Mouse (Mus musculus): ENCODE measurements around the gene Fuom. TPM values are rescaled to one million over a fixed set of nuclear protein-coding genes. Genes with fewer than 3 reads are reported as not detected.
A peak's percentile ranks its signal among the peaks of the same experiment; 100 is the strongest.

Fuom gene
- total and polyA plus RNA-seq, 2 experiments from 2014 or later: 47.0 to 47.6 TPM

GRCm38 (mm10) chr7:140116329-140117054, 14.3 kb upstream of the Fuom start, which contains the start of gene Echs1:
Gene Echs1 (minus strand): TSS chr7:140116476.
- WGBS: 5% methylated on average over 24 of the region's 28 CpGs
- Histone ChIP-seq H3K4me2 (ENCODE audit: low read depth, low read length, poor library complexity, severe bottlenecking) (peak within 1 kb of the TSS; percentile 65), H3K36me3 (ENCODE audit: insufficient read depth, low read length) (peaks cover 6% of the 10 kb centered on the region), H3K27ac (ENCODE audit: low read depth, low read length) (peak within 1 kb of the TSS; percentile 86), H3K9me3 (ENCODE audit: low read length) (no peaks in the 10 kb centered on the region), H3K9ac (replicated peaks; ENCODE audit: low read length, poor library complexity, severe bottlenecking) (peak within 1 kb of the TSS; percentile 81), H3K27me3 (ENCODE audit: insufficient read depth, low read length) (no peaks in the 10 kb centered on the region), H3K4me1 (ENCODE audit: insufficient read depth, low read length) (no peaks in the 10 kb centered on the region), H3K4me3 (ENCODE audit: low read depth, low read length) (peak within 1 kb of the TSS; percentile 68)
- DNase-seq (ENCODE audit: low spot score): peak; percentile 87
- TF ChIP-seq CTCF (IDR thresholded peaks at IDR 0.05): no peak
- peak; percentile 93 for ATAC-seq (ENCODE audit: low FRiP score)

GRCm38 (mm10) chr7:140115583-140116328, 13.5 kb upstream of the Fuom start, which contains the start of gene Paox:
Gene Paox (plus strand): TSS chr7:140115799.
- 3% methylated on average over 23 of the region's 23 CpGs for WGBS
- no peaks in the 10 kb centered on the region for H3K4me1 ChIP-seq (ENCODE audit: insufficient read depth, low read length)
- peak; percentile 67 for DNase-seq (ENCODE audit: low spot score)
- H3K9ac ChIP-seq (replicated peaks; ENCODE audit: low read length, poor library complexity, severe bottlenecking): peak within 1 kb of the TSS; percentile 81
- H3K4me2 ChIP-seq (ENCODE audit: low read depth, low read length, poor library complexity, severe bottlenecking): peak within 1 kb of the TSS; percentile 65
- peak within 1 kb of the TSS; percentile 68 for H3K4me3 ChIP-seq (ENCODE audit: low read depth, low read length)
- no peaks in the 10 kb centered on the region for H3K27me3 ChIP-seq (ENCODE audit: insufficient read depth, low read length)
- peak within 1 kb of the TSS; percentile 86 for H3K27ac ChIP-seq (ENCODE audit: low read depth, low read length)
- ATAC-seq (ENCODE audit: low FRiP score): peak; percentile 59
- peak; percentile 26 for TF ChIP-seq CTCF (IDR thresholded peaks at IDR 0.05)
- peaks cover 11% of the 10 kb centered on the region for H3K36me3 ChIP-seq (ENCODE audit: insufficient read depth, low read length)
- H3K9me3 ChIP-seq (ENCODE audit: low read length): no peaks in the 10 kb centered on the region

- no peak overlapping the region for H3K9ac ChIP-seq (replicated peaks; ENCODE audit: low read length, poor library complexity, severe bottlenecking)
- WGBS: 72% methylated on average over 3 of the region's 3 CpGs
- H3K27ac ChIP-seq (ENCODE audit: low read depth, low read length): no peak overlapping the region
- H3K27me3 ChIP-seq (ENCODE audit: insufficient read depth, low read length): no peaks in the 10 kb centered on the region
- no peak overlapping the region for H3K4me2 ChIP-seq (ENCODE audit: low read depth, low read length, poor library complexity, severe bottlenecking)
- no peak overlapping the region for H3K4me3 ChIP-seq (ENCODE audit: low read depth, low read length)
- H3K36me3 ChIP-seq (ENCODE audit: insufficient read depth, low read length): peaks cover 37% of the 10 kb centered on the region
- no peaks in the 10 kb centered on the region for H3K9me3 ChIP-seq (ENCODE audit: low read length)
- no peak for DNase-seq (ENCODE audit: low spot score)
- ATAC-seq (ENCODE audit: low FRiP score): no peak
- H3K4me1 ChIP-seq (ENCODE audit: insufficient read depth, low read length): no peaks in the 10 kb centered on the region
- no peak for TF ChIP-seq CTCF (IDR thresholded peaks at IDR 0.05)
Observed at GRCm38 (mm10) chr7:140111943-140112342, 9.7 kb upstream of the Fuom start.

GRCm38 (mm10) chr7:140104009-140104408, 1.8 kb upstream of the Fuom start:
- 87% methylated on average over 4 of the region's 4 CpGs for WGBS
- ATAC-seq (ENCODE audit: low FRiP score) (no peak), DNase-seq (ENCODE audit: low spot score) (no peak)
- no peak for TF ChIP-seq CTCF (IDR thresholded peaks at IDR 0.05)
- no peak overlapping the region for H3K9ac ChIP-seq (replicated peaks; ENCODE audit: low read length, poor library complexity, severe bottlenecking)
- H3K36me3 ChIP-seq (ENCODE audit: insufficient read depth, low read length): peaks cover 24% of the 10 kb centered on the region
- H3K4me1 ChIP-seq (ENCODE audit: insufficient read depth, low read length): no peaks in the 10 kb centered on the region
- H3K9me3 ChIP-seq (ENCODE audit: low read length): no peaks in the 10 kb centered on the region
- H3K27ac ChIP-seq (ENCODE audit: low read depth, low read length): no peak overlapping the region
- no peaks in the 10 kb centered on the region for H3K27me3 ChIP-seq (ENCODE audit: insufficient read depth, low read length)
- no peak overlapping the region for H3K4me2 ChIP-seq (ENCODE audit: low read depth, low read length, poor library complexity, severe bottlenecking)
- no peak overlapping the region for H3K4me3 ChIP-seq (ENCODE audit: low read depth, low read length)

- Histone ChIP-seq H3K4me3 (ENCODE audit: low read depth, low read length) (peak overlapping the region; percentile 35), H3K4me2 (ENCODE audit: low read depth, low read length, poor library complexity, severe bottlenecking) (peak overlapping the region; percentile 64), H3K27me3 (ENCODE audit: insufficient read depth, low read length) (no peaks in the 10 kb centered on the region), H3K9me3 (ENCODE audit: low read length) (no peaks in the 10 kb centered on the region), H3K36me3 (ENCODE audit: insufficient read depth, low read length) (peaks cover 13% of the 10 kb centered on the region), H3K4me1 (ENCODE audit: insufficient read depth, low read length) (no peaks in the 10 kb centered on the region), H3K27ac (ENCODE audit: low read depth, low read length) (no peak overlapping the region), H3K9ac (replicated peaks; ENCODE audit: low read length, poor library complexity, severe bottlenecking) (no peak overlapping the region)
- no peak for ATAC-seq (ENCODE audit: low FRiP score)
- no peak for DNase-seq (ENCODE audit: low spot score)
- TF ChIP-seq CTCF (IDR thresholded peaks at IDR 0.05): no peak
- 78% methylated on average over 10 of the region's 10 CpGs for WGBS
Observed at GRCm38 (mm10) chr7:140101498-140101897, 743 bp downstream of the Fuom start.

DNA sequence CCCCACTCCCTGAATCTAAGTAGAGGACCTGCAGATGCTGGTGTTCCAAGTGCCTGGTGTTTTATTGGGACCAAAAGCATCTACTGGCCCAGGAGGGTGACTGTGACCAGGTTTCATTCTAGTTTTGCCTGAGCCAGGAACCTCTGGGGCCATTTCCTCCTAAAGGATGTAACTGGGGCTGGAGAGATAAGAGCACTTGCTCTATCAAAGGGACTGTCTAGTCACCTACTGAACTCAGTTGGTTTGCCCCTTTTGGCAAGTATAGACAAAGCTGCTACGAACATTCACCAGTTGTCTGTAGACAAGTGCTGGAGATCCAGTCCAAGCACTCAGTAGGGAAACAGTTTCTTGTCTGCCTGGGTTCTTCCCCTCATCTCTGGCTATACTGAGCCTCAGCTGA, 3.8 kb downstream of the Fuom start:
- WGBS: 100% methylated on average over 1 of the region's 1 CpGs
- Histone ChIP-seq H3K9ac (replicated peaks; ENCODE audit: low read length, poor library complexity, severe bottlenecking) (no peak overlapping the region), H3K9me3 (ENCODE audit: low read length) (no peaks in the 10 kb centered on the region), H3K27ac (ENCODE audit: low read depth, low read length) (no peak overlapping the region), H3K27me3 (ENCODE audit: insufficient read depth, low read length) (no peaks in the 10 kb centered on the region), H3K36me3 (ENCODE audit: insufficient read depth, low read length) (peaks cover 4% of the 10 kb centered on the region; the same call in 1 of the 2 replicates), H3K4me1 (ENCODE audit: insufficient read depth, low read length) (no peaks in the 10 kb centered on the region), H3K4me3 (ENCODE audit: low read depth, low read length) (no peak overlapping the region), H3K4me2 (ENCODE audit: low read depth, low read length, poor library complexity, severe bottlenecking) (no peak overlapping the region)
- no peak for ATAC-seq (ENCODE audit: low FRiP score)
- no peak for TF ChIP-seq CTCF (IDR thresholded peaks at IDR 0.05)
- no peak for DNase-seq (ENCODE audit: low spot score)

Measured in midbrain, postnatal 0 days (tissue).